Mouse (Mus musculus) spleen, adult 2 months (tissue): ENCODE measurements around the gene Uhrf1.

Experiments
- CTCF ChIP-seq: fragments of 200-500 bp; IDR thresholded peaks from 2 replicates; pipeline ENCODE4 v1.5.1; 2011; ENCODE audit warnings: mild to moderate bottlenecking, inconsistent platforms; ENCODE audit not compliant: insufficient read depth, insufficient read length, insufficient replicate concordance; ENCODE audit errors: extremely low read depth
- POLR2A ChIP-seq: fragments of 200-500 bp; IDR thresholded peaks from 2 replicates; pipeline ENCODE4 v1.6.1; 2011; ENCODE audit warnings: low read depth, low read length, inconsistent platforms

DNA sequence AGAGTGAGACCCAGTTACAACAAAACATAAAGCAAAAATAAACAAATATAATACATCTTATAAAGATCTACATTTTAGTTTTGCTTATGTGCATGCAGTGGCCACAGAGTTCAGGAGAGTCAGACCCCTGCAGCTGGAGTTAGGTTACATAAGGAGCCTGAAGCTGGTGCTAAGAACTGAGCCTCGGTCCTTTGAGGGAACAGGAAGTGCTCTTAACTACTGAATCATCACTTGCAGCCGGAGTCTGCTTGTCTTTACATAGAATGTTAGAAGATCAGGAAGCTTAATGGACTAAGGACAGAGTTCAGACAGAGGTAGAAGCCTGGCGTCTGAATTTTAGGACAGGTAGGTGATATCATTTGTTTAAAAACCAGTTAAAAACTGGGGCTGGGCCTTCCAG, 14.3 kb upstream of the Uhrf1 start:
- TF ChIP-seq POLR2A (no peak), CTCF (no peak)
